Comparison of ENCODE assay signal across 11 mouse cellular contexts in the genomic region with DNA sequence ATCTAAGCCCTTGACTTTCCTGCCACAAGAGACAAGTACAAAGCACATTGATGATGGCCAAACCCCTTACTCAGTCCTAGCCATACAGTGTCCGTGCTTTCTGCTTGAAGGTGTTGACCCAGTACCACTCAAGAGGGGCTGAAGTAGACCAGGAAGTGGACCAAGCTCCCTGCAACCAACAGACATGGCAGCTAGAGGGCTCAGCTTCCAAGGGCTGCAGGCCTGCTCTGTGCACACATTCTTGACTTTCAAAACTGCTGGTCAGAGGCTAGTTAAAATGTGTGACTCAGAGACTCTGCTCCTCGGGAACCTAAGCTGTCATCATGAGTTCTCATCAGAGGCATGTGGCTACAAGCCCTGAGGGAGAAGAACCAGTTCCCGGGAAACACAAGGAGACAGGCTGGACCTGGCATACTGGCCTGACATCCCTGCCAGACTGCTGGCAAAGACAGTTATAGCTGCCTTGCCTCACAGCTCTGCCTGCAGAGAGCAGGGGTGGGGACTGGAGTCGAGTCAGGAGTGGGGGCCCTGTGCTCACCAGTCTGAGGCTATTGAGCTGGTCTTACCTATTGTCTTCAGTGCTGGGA. TPM values are rescaled to one million over a fixed set of nuclear protein-coding genes. Genes with fewer than 3 reads are reported as not detected.
DNase-seq lines count a peak whose midpoint lies in the region; ATAC-seq and TF ChIP-seq lines count a peak whose summit lies in the region.
"Had no signal": no experiment of that assay in that cellular context is flagged by ENCODE, and none has a peak within 500 bp of the region (broad histone marks: within the 10 kb centered on the region; RNA-seq: fewer than 3 reads in every experiment).

No protein-coding gene starts in this region.

- H3K9ac ChIP-seq in heart, adult 2 months (ENCODE audit: low read depth, low read length) = no peak overlapping the region
- no peak overlapping the region for H3K9ac ChIP-seq in embryonic facial prominence, embryonic 14.5 days (ENCODE audit: low read depth, low read length)

- ATAC-seq in embryonic facial prominence, embryonic 14.5 days (ENCODE audit: low read depth) = no peak

- no peak overlapping the region for H3K27ac ChIP-seq in heart, adult 2 months
- H3K27ac ChIP-seq in embryonic facial prominence, embryonic 14.5 days (replicated peaks; ENCODE audit: low read depth, low read length) = no peak overlapping the region

- no peaks in the 10 kb centered on the region for H3K36me3 ChIP-seq in heart, adult 2 months (ENCODE audit: control insufficient read depth, insufficient read depth, low read length)
- no peaks in the 10 kb centered on the region for H3K36me3 ChIP-seq in embryonic facial prominence, embryonic 14.5 days (ENCODE audit: control insufficient read depth, insufficient read depth, low read length)
- H3K36me3 ChIP-seq: G1E had no signal

- H3K27me3 ChIP-seq in heart, adult 2 months (ENCODE audit: control insufficient read depth, insufficient read depth, low read length) = no peaks in the 10 kb centered on the region; the same call in 1 of the 2 replicates
- H3K27me3 ChIP-seq in embryonic facial prominence, embryonic 14.5 days (replicated peaks; ENCODE audit: control insufficient read depth, insufficient read depth, low read length) = no peaks in the 10 kb centered on the region

- no peaks in the 10 kb centered on the region for H3K9me3 ChIP-seq in embryonic facial prominence, embryonic 14.5 days (ENCODE audit: control insufficient read depth, low read length)
- H3K9me3 ChIP-seq: G1E had no signal

- no peak for TF ChIP-seq EP300 in heart, adult 2 months (IDR thresholded peaks at IDR 0.05; ENCODE audit: insufficient read depth, low read depth, low read length)

- no peak overlapping the region for H3K4me2 ChIP-seq in embryonic facial prominence, embryonic 14.5 days (ENCODE audit: low read depth, low read length)

- DNase-seq in heart, adult 2 months = peak in 1 of 2 experiments; percentile 49
- DNase-seq in heart, adult 11 months = no peak
- peak; percentile 45 to 84 for DNase-seq in urinary bladder, adult 18-20 months (ENCODE audit: low spot score in 2 of 2)
- no peak for DNase-seq in urinary bladder, postnatal 10 days (ENCODE audit: low spot score)
- DNase-seq in embryonic facial prominence, embryonic 14.5 days (ENCODE audit: low spot score) = peak; percentile 22
- no peak for DNase-seq in spleen, postnatal 4 days (ENCODE audit: low spot score in 2 of 2)
- no peak for DNase-seq in kidney, postnatal 14 days
- DNase-seq in ovary, postnatal 10 days (ENCODE audit: low spot score) = no peak
- DNase-seq: heart, postnatal 4 days had no signal

- H3K4me1 ChIP-seq in heart, adult 2 months (ENCODE audit: control insufficient read depth, insufficient read depth, low read length) = no peaks in the 10 kb centered on the region
- no peaks in the 10 kb centered on the region for H3K4me1 ChIP-seq in embryonic facial prominence, embryonic 14.5 days (ENCODE audit: control insufficient read depth, insufficient read depth, low read length)

- H3K79me2 ChIP-seq in heart, adult 2 months (replicated peaks; ENCODE audit: control insufficient read depth, insufficient read depth, low read length) = no peaks in the 10 kb centered on the region

- TF ChIP-seq POLR2A in heart, adult 2 months (IDR thresholded peaks at IDR 0.05; ENCODE audit: insufficient read depth, low read depth, low read length) = no peak

- peak; percentile 25 for TF ChIP-seq CTCF in heart, adult 2 months (IDR thresholded peaks at IDR 0.05)

- no peak overlapping the region for H3K4me3 ChIP-seq in heart, adult 2 months
- no peak overlapping the region for H3K4me3 ChIP-seq in embryonic facial prominence, embryonic 14.5 days (ENCODE audit: low read depth, low read length)

- intact Hi-C loops in heart, adult 2 months (cut with DNase I) = no loop called here

- 35% methylated on average over 4 of the region's 4 CpGs for WGBS in heart, adult 2 months
- 69% methylated on average over 4 of the region's 4 CpGs for WGBS in embryonic facial prominence, embryonic 14.5 days

RNA-seq across cellular contexts. Expression of a gene that starts 37.4 kb away (rescaled TPM):
- total RNA-seq in heart, adult 2 months (2021) = not detected
- polyA plus RNA-seq in heart, adult 2 months (2012; rRNA removed) = not detected in 2 replicates
- polyA plus RNA-seq in embryonic facial prominence, embryonic 14.5 days (2014; fragmentation: Nextera tagmentation; extraction: Ambion mirVana) = 0.08 TPM in 1 of 2 replicates, not detected in the other
- total RNA-seq: heart, postnatal 4 days; neutrophil, adult 5-6 weeks had no signal
- polyA plus RNA-seq: G1E had no signal

Comparison
In these comparisons a context has a peak if more than half of its experiments do, and no peak if none do; other contexts are left out.
1. DNase-seq: peak in urinary bladder, adult 18-20 months (2 of 2) and embryonic facial prominence, embryonic 14.5 days (single experiment); none in heart, adult 11 months (single experiment), urinary bladder, postnatal 10 days (single experiment), spleen, postnatal 4 days (0 of 2), kidney, postnatal 14 days (single experiment) and ovary, postnatal 10 days (single experiment).